Mouse (Mus musculus): ENCODE results near the gene Bcl11b. TPM values are rescaled to one million over a fixed set of nuclear protein-coding genes. Genes with fewer than 3 reads are reported as not detected.

The Bcl11b gene
- polyA plus RNA-seq, 1 experiment = 27.2 TPM

DNA sequence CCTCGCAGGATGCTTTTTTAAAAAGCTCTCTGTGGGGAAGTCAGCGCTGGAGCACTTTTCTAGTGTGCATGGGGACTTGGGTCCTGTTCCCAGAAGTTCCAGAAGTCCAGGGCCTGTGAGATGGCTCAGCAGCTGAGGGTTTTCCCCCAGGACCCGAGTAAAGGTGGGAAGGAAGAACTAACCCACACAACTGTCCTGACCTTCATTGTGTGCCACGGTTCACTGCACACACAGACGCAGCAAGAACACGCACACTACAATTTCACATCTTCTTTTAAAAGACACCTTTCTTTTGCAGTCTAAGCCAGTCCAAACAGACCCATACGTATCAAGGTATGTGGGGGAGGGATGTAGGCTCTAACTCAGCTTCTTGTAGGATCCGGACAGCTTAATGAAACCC, 34.3 kb downstream of the Bcl11b start:
- H3K4me1 ChIP-seq (ENCODE audit: control insufficient read depth, insufficient read depth, low read length) = no peaks in the 10 kb centered on the region
- H3K27ac ChIP-seq (ENCODE audit: insufficient read depth, low read length) = peak overlapping the region; percentile 18; the same call in 1 of the 2 replicates
- no peak overlapping the region for H3K4me3 ChIP-seq (ENCODE audit: insufficient read depth, low read length)
- TF ChIP-seq CTCF (IDR thresholded peaks at IDR 0.05; ENCODE audit: extremely low read depth, insufficient read depth, low read length) = no peak
- no peak for TF ChIP-seq POLR2A (IDR thresholded peaks at IDR 0.05; ENCODE audit: extremely low read depth, insufficient read depth, low read length)

DNA sequence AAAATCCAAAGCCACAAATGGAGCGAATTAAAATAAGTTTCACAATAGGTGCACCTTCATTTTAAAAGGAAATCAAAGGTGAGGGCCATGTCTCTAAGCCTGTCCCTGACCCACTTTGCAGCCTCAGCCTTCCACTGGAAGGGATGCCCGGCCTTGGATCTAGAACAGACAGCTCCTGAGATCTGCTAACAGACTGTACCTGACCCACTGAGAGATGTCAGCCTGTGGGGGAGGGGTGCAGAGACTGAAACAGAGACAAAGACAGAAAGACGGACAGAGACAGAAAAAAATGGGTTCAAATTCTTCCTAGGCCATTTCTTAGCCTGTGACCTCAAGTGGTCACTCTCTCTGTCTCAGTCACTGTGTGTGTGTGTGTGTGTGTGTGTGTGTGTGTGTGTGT, 35.1 kb downstream of the Bcl11b start:
- H3K27ac ChIP-seq (ENCODE audit: insufficient read depth, low read length) = no peak overlapping the region
- H3K4me1 ChIP-seq (ENCODE audit: control insufficient read depth, insufficient read depth, low read length) = no peaks in the 10 kb centered on the region; the same call in 1 of the 2 replicates

GRCm38 (mm10) chr12:107967026-107967425, 36.4 kb downstream of the Bcl11b start:
- TF ChIP-seq POLR2A (IDR thresholded peaks at IDR 0.05; ENCODE audit: extremely low read depth, insufficient read depth, low read length) (no peak), CTCF (IDR thresholded peaks at IDR 0.05; ENCODE audit: extremely low read depth, insufficient read depth, low read length) (no peak)
- no peaks in the 10 kb centered on the region; the same call in none of the 2 replicates for H3K4me1 ChIP-seq (ENCODE audit: control insufficient read depth, insufficient read depth, low read length)
- H3K4me3 ChIP-seq (ENCODE audit: insufficient read depth, low read length) = no peak overlapping the region
- no peak overlapping the region for H3K27ac ChIP-seq (ENCODE audit: insufficient read depth, low read length)

More for the DNA sequence above, 35.1 kb downstream of the Bcl11b start:
- TF ChIP-seq POLR2A (IDR thresholded peaks at IDR 0.05; ENCODE audit: extremely low read depth, insufficient read depth, low read length) (no peak), CTCF (IDR thresholded peaks at IDR 0.05; ENCODE audit: extremely low read depth, insufficient read depth, low read length) (no peak)
- no peak overlapping the region for H3K4me3 ChIP-seq (ENCODE audit: insufficient read depth, low read length)

- TF ChIP-seq POLR2A (IDR thresholded peaks at IDR 0.05; ENCODE audit: extremely low read depth, insufficient read depth, low read length) (no peak), CTCF (IDR thresholded peaks at IDR 0.05; ENCODE audit: extremely low read depth, insufficient read depth, low read length) (no peak)
- peaks cover 2% of the 10 kb centered on the region for H3K4me1 ChIP-seq (ENCODE audit: control insufficient read depth, insufficient read depth, low read length)
These were observed 38.3 kb downstream of the Bcl11b start for GRCm38 (mm10) chr12:107965103-107965502.

DNA sequence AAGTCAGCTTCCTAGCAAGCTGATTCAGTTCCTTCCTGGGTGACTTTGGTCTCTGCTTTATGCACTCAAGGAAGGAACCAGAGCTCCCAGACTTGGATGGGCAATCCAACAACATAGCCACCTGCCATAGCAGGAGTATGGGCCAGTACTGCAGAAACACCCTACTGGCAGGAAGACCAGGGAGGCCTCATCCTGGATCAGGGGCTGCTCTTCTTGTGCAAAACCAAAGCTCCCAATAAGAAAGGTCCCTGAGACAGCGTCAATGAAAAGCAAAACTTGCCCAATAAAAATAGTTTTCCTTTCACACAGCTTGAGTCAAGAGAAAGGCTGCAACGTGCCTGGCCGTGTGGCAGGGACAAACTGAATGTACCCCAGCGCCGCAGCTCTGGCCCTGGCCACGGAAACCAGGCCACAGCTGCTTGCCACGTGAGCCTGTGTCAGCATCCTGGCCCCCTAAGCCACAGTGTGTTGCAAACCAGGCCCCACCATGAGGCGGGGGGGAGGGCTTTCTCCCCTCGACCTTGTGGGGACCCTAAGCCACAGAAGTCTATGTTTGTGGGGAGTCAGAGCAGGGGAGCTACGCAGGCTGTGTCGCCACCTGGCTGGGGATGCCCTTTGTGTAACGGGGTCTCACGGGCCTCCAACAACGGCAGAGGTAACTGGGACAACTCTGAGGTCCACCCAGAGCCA, 38.9 kb downstream of the Bcl11b start:
- Histone ChIP-seq H3K4me3 (ENCODE audit: insufficient read depth, low read length) (no peak overlapping the region), H3K4me1 (ENCODE audit: control insufficient read depth, insufficient read depth, low read length) (peaks cover 4% of the 10 kb centered on the region), H3K27ac (ENCODE audit: insufficient read depth, low read length) (no peak overlapping the region)
- no peak for TF ChIP-seq CTCF (IDR thresholded peaks at IDR 0.05; ENCODE audit: extremely low read depth, insufficient read depth, low read length)
- no peak for TF ChIP-seq POLR2A (IDR thresholded peaks at IDR 0.05; ENCODE audit: extremely low read depth, insufficient read depth, low read length)

More at GRCm38 (mm10) chr12:107965103-107965502, 38.3 kb downstream of the Bcl11b start:
- H3K4me3 ChIP-seq (ENCODE audit: insufficient read depth, low read length) = no peak overlapping the region
- no peak overlapping the region for H3K27ac ChIP-seq (ENCODE audit: insufficient read depth, low read length)

DNA sequence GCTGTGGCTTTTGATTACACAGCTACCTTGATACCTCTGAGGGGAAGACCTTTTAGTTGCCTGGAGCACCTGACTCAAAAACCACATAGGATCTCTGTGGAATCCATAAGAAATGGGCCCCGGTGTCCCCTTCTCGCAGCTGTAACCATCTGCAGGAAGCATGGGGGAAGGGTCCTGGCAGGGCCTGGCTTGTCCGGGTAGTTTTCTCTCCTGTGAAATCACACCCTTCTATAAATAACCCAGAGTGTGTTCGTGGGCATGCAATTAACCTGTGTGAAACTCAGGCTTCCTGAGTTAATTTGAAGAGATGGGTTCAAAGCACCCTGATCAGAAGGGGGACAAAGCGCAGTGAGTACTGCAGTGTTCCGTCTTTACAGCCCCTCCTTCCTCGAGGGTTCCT, 40.5 kb downstream of the Bcl11b start:
- TF ChIP-seq POLR2A (IDR thresholded peaks at IDR 0.05; ENCODE audit: extremely low read depth, insufficient read depth, low read length) = no peak
- no peak for TF ChIP-seq CTCF (IDR thresholded peaks at IDR 0.05; ENCODE audit: extremely low read depth, insufficient read depth, low read length)
- H3K4me1 ChIP-seq (ENCODE audit: control insufficient read depth, insufficient read depth, low read length) = peaks cover 6% of the 10 kb centered on the region
- H3K4me3 ChIP-seq (ENCODE audit: insufficient read depth, low read length) = no peak overlapping the region
- H3K27ac ChIP-seq (ENCODE audit: insufficient read depth, low read length) = 0 out of 2 replicates have a peak overlapping the region, but pooled peaks have one; percentile 8

DNA sequence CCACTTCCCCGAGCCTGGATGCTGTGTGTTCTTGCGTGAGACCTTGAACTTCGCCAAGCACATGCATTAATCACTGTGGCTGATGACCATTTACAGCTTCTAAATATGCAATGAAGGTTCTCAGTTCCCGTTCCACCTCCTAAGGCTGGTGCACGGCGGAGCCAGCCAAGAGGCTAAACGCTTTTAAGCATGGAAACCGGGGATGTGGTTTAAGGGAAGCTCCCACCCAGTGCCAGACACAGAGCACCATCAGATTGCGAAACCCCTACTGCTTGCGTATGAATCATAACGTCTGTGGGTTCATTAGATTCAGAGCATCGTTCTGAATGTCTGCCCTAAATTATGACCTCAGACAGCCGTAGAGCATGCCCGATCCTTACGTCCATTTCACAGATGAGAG, 41.6 kb downstream of the Bcl11b start:
- Histone ChIP-seq H3K27ac (ENCODE audit: insufficient read depth, low read length) (no peak overlapping the region), H3K4me1 (ENCODE audit: control insufficient read depth, insufficient read depth, low read length) (peaks cover 6% of the 10 kb centered on the region), H3K4me3 (ENCODE audit: insufficient read depth, low read length) (no peak overlapping the region)
- TF ChIP-seq CTCF (IDR thresholded peaks at IDR 0.05; ENCODE audit: extremely low read depth, insufficient read depth, low read length) = no peak
- no peak for TF ChIP-seq POLR2A (IDR thresholded peaks at IDR 0.05; ENCODE audit: extremely low read depth, insufficient read depth, low read length)

DNA sequence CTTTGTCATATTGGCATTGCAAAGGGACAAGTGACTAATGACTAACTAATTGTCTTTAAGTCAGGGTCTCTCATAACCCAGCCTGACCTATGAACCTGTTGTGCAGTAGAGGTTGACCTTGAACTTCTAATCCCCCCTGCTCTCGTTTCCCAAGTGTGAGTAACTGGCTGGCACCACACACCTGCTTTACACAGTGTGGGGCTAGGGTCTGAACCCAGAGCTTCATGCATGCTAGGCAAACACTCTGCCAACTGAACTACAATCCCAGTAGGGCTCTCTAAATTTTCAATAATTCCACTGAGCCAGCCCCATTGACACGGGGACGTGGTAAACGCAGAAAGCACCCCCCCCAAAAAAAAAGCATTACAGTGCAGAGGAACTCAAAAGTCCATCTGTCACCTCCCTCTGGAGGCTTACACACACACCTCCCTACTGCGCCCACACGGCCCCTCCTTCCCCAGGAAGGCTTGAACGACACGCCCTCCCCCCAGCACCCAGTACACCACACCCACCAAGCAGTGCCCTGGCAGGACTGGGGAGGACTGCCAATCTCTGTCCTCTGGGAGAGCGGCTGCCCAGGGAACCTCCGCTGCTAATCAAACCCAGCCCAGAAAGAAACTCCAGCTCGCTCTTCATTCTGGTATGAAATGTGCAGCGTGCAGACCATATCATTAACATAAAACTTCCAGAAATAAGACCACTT, 42.5 kb downstream of the Bcl11b start:
- H3K27ac ChIP-seq (ENCODE audit: insufficient read depth, low read length) = no peak overlapping the region
- peaks cover 6% of the 10 kb centered on the region for H3K4me1 ChIP-seq (ENCODE audit: control insufficient read depth, insufficient read depth, low read length)

DNA sequence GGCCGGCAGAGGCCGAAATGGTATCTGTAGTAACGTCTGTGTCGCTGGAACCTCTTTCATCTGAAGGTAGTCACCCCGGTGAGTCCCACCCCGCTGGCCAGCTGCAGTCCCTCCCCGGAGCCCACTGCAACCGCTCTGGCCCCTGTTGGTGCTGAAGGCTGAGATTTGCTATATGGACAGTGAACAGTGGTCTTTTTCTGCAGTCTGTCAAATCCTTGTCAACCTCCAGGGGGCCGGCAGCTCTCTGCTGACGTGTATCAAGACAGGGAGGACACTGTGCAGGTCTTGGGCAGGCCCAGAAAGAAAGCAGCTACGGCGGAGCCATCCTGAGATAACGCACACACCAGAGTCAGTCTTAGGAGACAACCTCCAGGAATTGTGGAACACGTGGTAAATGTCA, 43.0 kb downstream of the Bcl11b start:
- H3K27ac ChIP-seq (ENCODE audit: insufficient read depth, low read length) = no peak overlapping the region
- TF ChIP-seq CTCF (IDR thresholded peaks at IDR 0.05; ENCODE audit: extremely low read depth, insufficient read depth, low read length) = no peak
- no peak for TF ChIP-seq POLR2A (IDR thresholded peaks at IDR 0.05; ENCODE audit: extremely low read depth, insufficient read depth, low read length)
- no peak overlapping the region for H3K4me3 ChIP-seq (ENCODE audit: insufficient read depth, low read length)
- peaks cover 6% of the 10 kb centered on the region for H3K4me1 ChIP-seq (ENCODE audit: control insufficient read depth, insufficient read depth, low read length)

More for the DNA sequence above, 42.5 kb downstream of the Bcl11b start:
- H3K4me3 ChIP-seq (ENCODE audit: insufficient read depth, low read length) = no peak overlapping the region
- TF ChIP-seq POLR2A (IDR thresholded peaks at IDR 0.05; ENCODE audit: extremely low read depth, insufficient read depth, low read length) (no peak), CTCF (IDR thresholded peaks at IDR 0.05; ENCODE audit: extremely low read depth, insufficient read depth, low read length) (no peak)

DNA sequence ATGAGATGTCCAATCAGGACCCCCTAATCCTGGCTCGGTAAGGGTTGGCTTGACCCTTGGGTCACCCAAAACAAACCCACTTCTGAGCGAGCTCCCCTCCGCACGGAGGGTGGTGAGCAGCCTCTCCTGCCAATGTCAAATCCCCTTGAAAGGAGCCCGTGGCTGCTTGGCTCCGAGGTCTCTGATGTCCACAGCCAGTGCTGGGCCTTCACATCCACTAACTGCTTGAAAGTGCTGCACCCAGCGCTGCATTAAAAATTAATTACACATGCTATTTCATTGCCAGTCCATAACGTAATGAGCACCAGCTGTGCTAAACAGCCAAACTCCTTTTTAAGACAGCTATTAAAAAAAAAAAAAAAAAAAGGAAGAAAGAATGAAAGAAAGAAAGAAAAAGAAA, 43.5 kb downstream of the Bcl11b start:
- no peak overlapping the region for H3K4me3 ChIP-seq (ENCODE audit: insufficient read depth, low read length)
- TF ChIP-seq CTCF (IDR thresholded peaks at IDR 0.05; ENCODE audit: extremely low read depth, insufficient read depth, low read length) (no peak), POLR2A (IDR thresholded peaks at IDR 0.05; ENCODE audit: extremely low read depth, insufficient read depth, low read length) (no peak)
- H3K27ac ChIP-seq (ENCODE audit: insufficient read depth, low read length) = no peak overlapping the region
- peaks cover 6% of the 10 kb centered on the region for H3K4me1 ChIP-seq (ENCODE audit: control insufficient read depth, insufficient read depth, low read length)
